Mouse (Mus musculus) embryonic facial prominence, embryonic 14.5 days (tissue): ENCODE results near the gene Cpne2. TPM values are rescaled to one million over a fixed set of nuclear protein-coding genes. Genes with fewer than 3 reads are reported as not detected.

Source experiments
- ATAC-seq: fragments of 200-750 bp; cut with Nextera tagmentation; 2 replicates; pipeline ENCODE4 v1.8.0; 2017; ENCODE audit warnings: low read depth, moderate number of reproducible peaks, moderate TSS enrichment
- DNase-seq: peaks from one replicate; pipeline ENCODE4 v3.0.0-alpha.2; 2015; ENCODE audit warnings: low spot score
- H3K27ac ChIP-seq: fragments of 300-500 bp; sonication (generic); replicated peaks from 2 replicates; pipeline ENCODE4 v1.5.1; 2014; ENCODE audit warnings: low read depth, mild to moderate bottlenecking, low read length, moderate library complexity
- H3K27me3 ChIP-seq: fragments of 300-500 bp; sonication (generic); replicated peaks from 2 replicates; pipeline ENCODE4 v1.6.1; 2014; ENCODE audit warnings: low read length; ENCODE audit not compliant: control insufficient read depth, insufficient read depth
- H3K36me3 ChIP-seq: fragments of 300-500 bp; sonication (generic); 2 replicates; pipeline ENCODE4 v1.6.1; 2014; ENCODE audit warnings: low read length, mixed read lengths; ENCODE audit not compliant: control insufficient read depth, insufficient read depth
- H3K4me1 ChIP-seq: fragments of 300-500 bp; sonication (generic); 2 replicates; pipeline ENCODE4 v1.6.1; 2014; ENCODE audit warnings: antibody characterized with exemption, low read length; ENCODE audit not compliant: control insufficient read depth, insufficient read depth
- H3K4me2 ChIP-seq: fragments of 300-500 bp; sonication (generic); 2 replicates; pipeline ENCODE4 v1.6.1; 2014; ENCODE audit warnings: low read depth, mild to moderate bottlenecking, low read length, moderate library complexity, mixed read lengths
- H3K4me3 ChIP-seq: fragments of 300-500 bp; sonication (generic); 2 replicates; pipeline ENCODE4 v1.5.1; 2014; ENCODE audit warnings: low read depth, mild to moderate bottlenecking, low read length
- H3K9ac ChIP-seq: fragments of 300-500 bp; sonication (generic); 2 replicates; pipeline ENCODE4 v1.6.1; 2014; ENCODE audit warnings: low read depth, mild to moderate bottlenecking, low read length, moderate library complexity, mixed read lengths
- H3K9me3 ChIP-seq: fragments of 300-500 bp; sonication (generic); 2 replicates; pipeline ENCODE4 v1.6.1; 2016; ENCODE audit warnings: low read length; ENCODE audit not compliant: control insufficient read depth
- WGBS: fragments of 180-500 bp; shearing (Covaris S2); extraction: QIAGEN DNeasy Blood & Tissue Kit; methylation state at CpG from one replicate; pipeline ENCODE4 v1.1.7; 2014; 5-methylcytosine and 5-hydroxymethylcytosine counted together
- polyA plus RNA-seq: library from polyadenylated mRNA; unstranded; fragments of >200 nt; fragmentation: Nextera tagmentation; extraction: Ambion mirVana; gene quantifications from 2 replicates; pipeline ENCODE4 v1.2.1, GENCODE M21; 2014

Gene Cpne2
- polyA plus RNA-seq, 1 experiment from 2014 or later, result 12.4 TPM

DNA sequence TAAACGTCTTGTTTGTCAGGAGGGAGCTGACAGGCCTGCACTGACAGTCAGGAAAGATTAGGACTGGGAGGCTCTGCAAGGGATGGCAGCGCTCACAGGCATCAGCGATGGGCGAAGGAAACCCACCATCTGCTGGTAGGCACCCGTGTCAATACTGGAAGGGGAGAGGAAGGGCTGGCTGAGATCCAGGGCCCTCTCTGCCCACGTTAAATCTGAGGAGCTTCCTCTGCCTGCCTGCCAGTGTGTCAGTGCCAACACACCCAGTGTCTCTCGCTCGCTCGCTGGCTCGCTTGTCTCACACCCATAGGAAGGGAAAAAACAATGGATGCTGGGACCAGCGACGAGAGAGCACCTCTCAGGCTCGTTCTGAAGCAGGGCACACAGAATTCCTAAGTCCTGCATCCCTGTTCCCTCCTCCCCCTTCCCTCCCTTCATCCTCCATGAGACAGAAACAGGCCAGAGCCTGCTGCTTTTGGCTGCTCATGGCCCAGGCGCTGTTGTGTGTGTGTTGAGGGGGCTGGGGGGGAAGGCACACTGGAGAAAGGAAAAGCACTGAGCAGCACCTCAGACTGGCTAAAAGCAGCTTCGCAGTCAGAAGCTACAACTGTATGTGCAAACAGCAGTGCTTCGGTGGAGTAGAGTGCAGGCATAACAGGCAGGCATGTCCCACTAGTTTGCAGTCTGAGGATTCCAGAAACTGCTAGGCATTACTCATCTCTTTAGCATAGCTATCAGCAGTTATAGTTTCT lies 41.5 kb downstream of the Cpne2 start:
- no peak overlapping the region for H3K4me2 ChIP-seq
- H3K9ac ChIP-seq, result no peak overlapping the region
- no peaks in the 10 kb centered on the region for H3K4me1 ChIP-seq
- WGBS, result 86% methylated on average over 16 of the region's 16 CpGs
- peaks cover 72% of the 10 kb centered on the region for H3K36me3 ChIP-seq
- no peaks in the 10 kb centered on the region for H3K9me3 ChIP-seq
- H3K27me3 ChIP-seq, result no peaks in the 10 kb centered on the region
- DNase-seq, result no peak
- no peak overlapping the region for H3K27ac ChIP-seq
- no peak; the same call in 1 of the 2 replicates for ATAC-seq
- H3K4me3 ChIP-seq, result no peak overlapping the region

DNA sequence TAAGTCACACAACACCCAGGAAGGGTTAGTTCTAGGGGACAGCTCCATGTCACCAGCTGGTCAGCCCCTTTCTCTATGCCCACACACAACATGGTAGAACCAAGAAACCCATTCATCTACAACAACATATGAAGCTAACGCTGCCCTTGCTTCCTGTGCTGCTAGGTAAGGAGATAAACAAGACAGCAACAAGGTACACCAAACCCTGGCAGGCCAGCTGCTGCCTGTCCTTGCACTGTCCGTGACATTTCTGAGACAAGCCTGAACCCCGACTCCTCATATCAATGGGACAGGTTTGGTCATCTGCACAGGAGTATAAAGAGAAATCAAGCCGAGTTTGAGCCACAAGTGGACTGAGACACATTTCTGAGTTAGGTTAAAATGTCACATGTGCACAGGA lies 42.4 kb downstream of the Cpne2 start:
- 93% methylated on average over 4 of the region's 4 CpGs for WGBS
- Histone ChIP-seq H3K36me3 (peaks cover 77% of the 10 kb centered on the region), H3K4me2 (no peak overlapping the region), H3K4me1 (no peaks in the 10 kb centered on the region), H3K9me3 (no peaks in the 10 kb centered on the region), H3K27ac (no peak overlapping the region), H3K27me3 (no peaks in the 10 kb centered on the region), H3K9ac (no peak overlapping the region), H3K4me3 (no peak overlapping the region)
- DNase-seq (no peak), ATAC-seq (no peak)

DNA sequence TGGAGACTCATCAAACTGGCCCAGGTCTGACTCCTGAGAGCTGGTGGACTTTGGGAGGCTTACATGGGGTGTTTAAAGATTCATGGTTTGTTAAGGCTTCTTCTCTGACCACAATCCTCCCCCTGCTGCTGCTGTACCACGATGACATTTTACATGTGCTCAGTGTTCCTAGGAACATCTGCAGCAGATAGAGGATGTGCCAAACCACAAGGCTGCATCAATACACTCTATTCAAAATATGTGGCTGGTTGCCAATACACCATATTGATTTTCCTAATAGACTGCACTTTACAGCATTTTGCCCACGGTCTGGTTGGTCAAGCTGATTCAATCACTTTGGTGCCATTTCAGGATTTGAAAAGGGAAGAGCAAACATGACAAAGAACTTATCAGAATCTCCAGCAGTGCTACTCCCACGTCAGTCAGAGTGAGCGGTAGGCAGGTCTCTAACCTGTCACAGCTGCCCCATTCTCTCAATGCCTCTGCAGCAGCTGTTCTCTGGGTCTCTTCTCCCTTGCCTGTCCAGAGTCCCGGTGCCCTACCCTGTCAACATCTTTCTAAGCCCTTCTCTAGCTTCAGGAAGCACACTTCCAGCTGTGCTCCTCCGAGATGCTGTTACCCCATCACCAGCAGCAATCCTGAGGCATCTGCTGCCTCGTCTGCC lies 49.2 kb downstream of the Cpne2 start:
- ATAC-seq (no peak), DNase-seq (peak; percentile 26)
- H3K36me3 ChIP-seq, result peaks cover 92% of the 10 kb centered on the region

DNA sequence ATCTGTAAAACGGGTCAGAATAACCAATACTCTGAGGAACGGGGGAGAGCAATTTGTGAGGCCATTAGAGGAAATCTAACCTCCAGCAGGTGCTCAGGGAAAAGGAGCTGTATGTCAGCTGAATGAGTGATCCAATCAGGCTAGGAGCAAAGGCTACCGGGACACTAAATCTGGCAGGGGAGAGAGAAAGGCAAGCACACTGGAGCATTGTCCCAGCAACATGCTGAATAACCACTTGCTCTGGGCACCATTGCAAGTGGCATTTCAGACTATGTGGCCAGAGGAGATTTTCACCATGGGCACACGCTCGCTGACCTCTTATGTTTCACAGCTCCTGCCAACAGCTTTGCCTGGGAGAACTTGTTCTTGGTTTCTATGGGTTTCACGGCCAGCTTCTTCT lies 49.8 kb downstream of the Cpne2 start:
- Histone ChIP-seq H3K9ac (no peak overlapping the region), H3K9me3 (no peaks in the 10 kb centered on the region), H3K27me3 (no peaks in the 10 kb centered on the region), H3K4me1 (no peaks in the 10 kb centered on the region), H3K36me3 (peaks cover 92% of the 10 kb centered on the region), H3K27ac (no peak overlapping the region), H3K4me2 (no peak overlapping the region), H3K4me3 (no peak overlapping the region)
- ATAC-seq (no peak), DNase-seq (no peak)
- 88% methylated on average over 6 of the region's 6 CpGs for WGBS

More for the DNA sequence above, 49.2 kb downstream of the Cpne2 start:
- no peak overlapping the region for H3K27ac ChIP-seq
- H3K9me3 ChIP-seq, result no peaks in the 10 kb centered on the region
- no peaks in the 10 kb centered on the region for H3K27me3 ChIP-seq
- H3K9ac ChIP-seq, result no peak overlapping the region
- H3K4me2 ChIP-seq, result no peak overlapping the region
- H3K4me1 ChIP-seq, result no peaks in the 10 kb centered on the region
- 75% methylated on average over 7 of the region's 7 CpGs for WGBS
- no peak overlapping the region for H3K4me3 ChIP-seq

DNA sequence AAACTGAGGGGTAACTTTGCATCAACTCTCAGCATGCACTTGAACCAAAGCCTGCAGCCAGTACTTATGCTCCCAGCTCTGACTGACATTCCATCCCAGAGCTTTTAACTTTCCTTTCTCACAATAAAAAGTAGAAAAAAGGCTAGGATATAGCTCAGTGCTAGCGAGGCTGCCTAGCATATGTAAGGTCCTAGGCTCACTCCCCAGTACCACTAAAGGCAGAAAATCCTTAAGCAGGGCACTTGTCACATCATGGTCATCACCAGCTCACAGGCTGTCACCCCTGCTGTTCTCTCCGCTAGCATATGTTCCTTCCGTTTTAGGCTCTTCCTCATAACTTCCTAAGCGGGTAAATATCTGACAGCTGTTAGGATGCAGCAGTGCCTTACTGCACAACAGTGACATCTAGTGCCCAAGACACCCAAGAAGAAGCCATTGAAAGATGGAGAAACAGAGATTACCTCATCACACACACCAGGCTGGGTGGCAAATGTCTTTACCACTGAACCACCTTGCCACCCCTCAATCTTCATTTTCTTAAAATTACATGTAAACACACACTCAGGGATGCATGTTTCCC lies 51.5 kb downstream of the Cpne2 start:
- ATAC-seq, result peak; percentile 47; the same call in 1 of the 2 replicates

DNA sequence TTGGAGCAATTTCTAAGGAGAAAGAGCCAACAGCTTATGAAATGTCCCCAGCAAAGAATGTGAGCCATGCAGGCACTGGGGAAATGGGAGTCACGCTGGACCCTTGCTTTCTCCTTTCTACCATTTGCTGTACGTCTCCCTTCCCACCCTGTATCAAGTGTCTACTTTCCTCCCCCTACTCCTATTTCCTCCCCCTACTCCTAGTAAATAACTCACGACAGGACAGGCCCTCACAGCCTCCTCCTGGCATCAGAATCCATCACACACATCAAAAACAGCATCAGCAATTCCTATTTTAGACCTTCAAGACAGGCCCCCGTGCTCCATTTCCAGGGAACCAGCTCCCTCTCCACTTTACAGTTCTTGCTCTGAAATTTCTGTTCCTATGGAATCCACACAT lies 58.9 kb downstream of the Cpne2 start:
- Histone ChIP-seq H3K4me3 (no peak overlapping the region), H3K9me3 (no peaks in the 10 kb centered on the region), H3K36me3 (peaks cover 31% of the 10 kb centered on the region), H3K9ac (no peak overlapping the region), H3K27me3 (no peaks in the 10 kb centered on the region), H3K27ac (no peak overlapping the region), H3K4me1 (no peaks in the 10 kb centered on the region), H3K4me2 (no peak overlapping the region)
- 62% methylated on average over 4 of the region's 4 CpGs for WGBS
- DNase-seq, result no peak
- no peak for ATAC-seq

More for the DNA sequence above, 51.5 kb downstream of the Cpne2 start:
- Histone ChIP-seq H3K4me1 (no peaks in the 10 kb centered on the region), H3K27ac (no peak overlapping the region), H3K9ac (no peak overlapping the region), H3K4me2 (no peak overlapping the region), H3K36me3 (peaks cover 92% of the 10 kb centered on the region), H3K27me3 (no peaks in the 10 kb centered on the region), H3K4me3 (no peak overlapping the region), H3K9me3 (no peaks in the 10 kb centered on the region)
- WGBS, result 43% methylated on average over 4 of the region's 4 CpGs
- peak; percentile 79 for DNase-seq

DNA sequence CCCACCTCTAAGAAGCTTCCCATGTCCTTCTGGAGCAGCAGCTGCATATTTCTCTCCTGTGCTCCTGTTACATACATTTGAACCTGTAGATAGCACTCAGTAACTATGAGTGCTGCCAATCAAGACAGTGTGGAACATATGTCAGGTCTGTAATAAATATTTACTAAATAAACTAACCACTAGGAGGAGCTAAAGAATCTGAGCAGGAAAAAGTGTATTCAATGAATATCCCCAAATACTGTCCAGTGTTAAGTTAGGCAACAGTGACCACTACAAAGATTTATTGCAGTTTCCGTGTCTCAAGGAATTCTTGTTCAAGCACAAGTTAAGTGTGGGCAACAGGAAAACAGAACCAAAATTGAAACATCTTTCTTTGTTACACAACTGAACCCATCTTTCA lies 61.4 kb downstream of the Cpne2 start:
- Histone ChIP-seq H3K27me3 (no peaks in the 10 kb centered on the region), H3K4me1 (no peaks in the 10 kb centered on the region), H3K36me3 (peaks cover 6% of the 10 kb centered on the region; the same call in 1 of the 2 replicates), H3K4me2 (no peak overlapping the region), H3K27ac (no peak overlapping the region), H3K9me3 (no peaks in the 10 kb centered on the region), H3K4me3 (no peak overlapping the region), H3K9ac (no peak overlapping the region)
- DNase-seq (no peak), ATAC-seq (no peak)
- 65% methylated on average over 1 of the region's 1 CpGs for WGBS

DNA sequence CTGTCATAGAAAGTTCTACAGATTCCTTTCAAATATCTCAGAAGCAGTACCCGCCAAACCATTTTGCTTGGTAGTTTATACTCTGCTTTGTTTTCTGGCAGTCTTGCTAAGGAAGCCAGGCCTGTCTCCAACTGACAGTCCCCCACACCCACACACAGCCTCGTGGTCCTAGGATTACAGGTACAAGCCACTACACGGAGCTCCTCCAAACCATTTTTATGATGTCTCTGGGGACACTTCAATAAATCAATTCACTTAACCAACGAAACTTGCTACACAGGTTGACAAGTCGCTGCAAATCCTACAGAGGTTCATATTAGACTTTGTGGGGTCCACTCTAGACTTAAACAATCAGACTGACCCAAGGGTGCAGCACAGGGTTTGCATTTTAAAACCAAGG lies 67.7 kb downstream of the Cpne2 start:
- no peak for ATAC-seq
- Histone ChIP-seq H3K4me1 (peaks cover 19% of the 10 kb centered on the region), H3K9ac (peak overlapping the region; percentile 92), H3K4me2 (peak overlapping the region; percentile 92), H3K9me3 (no peaks in the 10 kb centered on the region), H3K36me3 (no peaks in the 10 kb centered on the region), H3K27ac (peak overlapping the region; percentile 94), H3K27me3 (no peaks in the 10 kb centered on the region), H3K4me3 (peak overlapping the region; percentile 94)
- 15% methylated on average over 5 of the region's 5 CpGs for WGBS
- DNase-seq, result no peak
